Mouse (Mus musculus) urinary bladder, postnatal 14 days (tissue): ENCODE measurements at regions not wholly inside any gene's neighbourhood (a gene's known extent, or its start where the extent isn't known, plus 50 kb on each side); places are given as distances from the start of the nearest gene placed in this dataset.

Source experiments
- DNase-seq: peaks from one replicate; pipeline ENCODE4 v3.0.0; 2021; ENCODE audit warnings: low spot score

- no peak for DNase-seq
Measured at GRCm38 (mm10) chr6:100046186-100046990, 240.9 kb downstream of the Rybp start.

GRCm38 (mm10) chr6:100045109-100045508, 242.2 kb downstream of the Rybp start:
- DNase-seq, result no peak

- DNase-seq, result no peak
Measured at GRCm38 (mm10) chr6:100041161-100041560, 246.1 kb downstream of the Rybp start.

GRCm38 (mm10) chr6:100040459-100040984, 246.8 kb downstream of the Rybp start:
- no peak for DNase-seq

GRCm38 (mm10) chr6:100032701-100033100, 254.6 kb downstream of the Rybp start:
- DNase-seq, result no peak

GRCm38 (mm10) chr6:100030522-100030921, 256.8 kb downstream of the Rybp start:
- DNase-seq, result no peak

GRCm38 (mm10) chr6:100030010-100030409, 257.3 kb downstream of the Rybp start:
- DNase-seq, result no peak

GRCm38 (mm10) chr6:100027524-100027923, 259.8 kb downstream of the Rybp start:
- no peak for DNase-seq

GRCm38 (mm10) chr6:100025531-100025951, 261.7 kb downstream of the Rybp start:
- no peak for DNase-seq

GRCm38 (mm10) chr6:100023434-100024095, 263.7 kb downstream of the Rybp start:
- DNase-seq, result no peak

GRCm38 (mm10) chr6:100019016-100019415, 268.3 kb downstream of the Rybp start:
- no peak for DNase-seq

GRCm38 (mm10) chr6:100013949-100014348, 273.3 kb downstream of the Rybp start:
- peak; percentile 23 for DNase-seq

- DNase-seq, result peak; percentile 31
Measured at GRCm38 (mm10) chr6:100011520-100012062, 275.7 kb downstream of the Rybp start.

- no peak for DNase-seq
Measured at GRCm38 (mm10) chr6:100010954-100011481, 276.3 kb downstream of the Rybp start.

GRCm38 (mm10) chr6:99999711-100000365, 273.6 kb upstream of the Prok2 start:
- DNase-seq, result no peak

- DNase-seq, result peak; percentile 25
Measured at GRCm38 (mm10) chr6:99995970-99996956, 270.1 kb upstream of the Prok2 start.

- peak; percentile 26 for DNase-seq
Measured at GRCm38 (mm10) chr6:99994026-99994425, 267.8 kb upstream of the Prok2 start.

- DNase-seq, result peak; percentile 97
Measured at GRCm38 (mm10) chr6:99991079-99991478, 264.9 kb upstream of the Prok2 start.

- no peak for DNase-seq
Measured at GRCm38 (mm10) chr6:99990604-99991003, 264.4 kb upstream of the Prok2 start.

GRCm38 (mm10) chr6:99986449-99986848, 260.3 kb upstream of the Prok2 start:
- no peak for DNase-seq

GRCm38 (mm10) chr6:99985322-99985721, 259.1 kb upstream of the Prok2 start:
- DNase-seq, result no peak
